Mouse (Mus musculus) ovary, adult 18-20 months (tissue): ENCODE measurements around the gene Il6ra.

Experiments
- DNase-seq: peaks from one replicate; pipeline ENCODE4 v3.0.0; 2022; ENCODE audit warnings: low spot score, mixed read lengths

Gene Il6ra

DNA sequence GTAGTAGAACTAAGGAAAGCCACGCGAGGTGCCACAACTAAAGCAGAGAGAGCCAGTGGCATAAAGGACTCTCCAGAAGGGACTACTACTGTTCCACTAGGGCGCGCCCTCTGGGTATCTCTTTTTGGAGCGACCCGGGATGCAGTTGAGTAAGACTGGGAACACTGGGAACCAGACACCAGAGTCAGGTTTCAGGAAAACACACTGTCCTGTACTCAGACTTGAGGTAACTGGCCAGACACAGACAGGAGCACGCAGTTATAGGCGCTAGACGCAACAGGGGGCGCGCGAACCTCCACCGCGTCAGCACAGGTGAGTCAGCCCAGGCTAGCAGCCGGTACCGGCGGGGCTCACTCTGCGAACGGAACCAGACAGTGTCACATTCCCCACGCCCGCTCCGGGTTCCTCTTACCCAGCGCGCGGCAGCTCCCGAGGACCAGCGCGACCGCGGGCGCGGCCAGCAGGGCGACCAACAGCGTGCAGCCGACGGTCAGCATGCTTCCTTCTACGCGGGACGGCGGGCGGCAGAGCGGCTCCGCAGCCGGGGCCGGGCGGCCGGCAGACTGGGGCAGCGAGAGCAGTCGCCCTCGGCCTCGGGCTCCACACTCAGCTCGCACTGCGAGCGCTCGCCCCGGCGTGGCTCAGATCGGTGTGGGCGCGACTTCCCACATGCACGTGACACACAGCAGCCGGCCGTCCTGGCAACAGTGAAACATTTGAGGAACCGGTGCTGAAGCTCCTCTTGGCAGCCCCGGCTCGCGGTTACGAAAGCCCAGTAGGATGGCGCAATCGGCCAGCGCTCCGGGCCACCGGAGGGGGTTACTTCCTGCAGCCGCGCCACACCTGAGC lies at the start of gene Il6ra:
Gene Il6ra, minus strand, starts transcription at position 654 of the 849 bp plus-strand sequence.
- peak; percentile 87 for DNase-seq

DNA sequence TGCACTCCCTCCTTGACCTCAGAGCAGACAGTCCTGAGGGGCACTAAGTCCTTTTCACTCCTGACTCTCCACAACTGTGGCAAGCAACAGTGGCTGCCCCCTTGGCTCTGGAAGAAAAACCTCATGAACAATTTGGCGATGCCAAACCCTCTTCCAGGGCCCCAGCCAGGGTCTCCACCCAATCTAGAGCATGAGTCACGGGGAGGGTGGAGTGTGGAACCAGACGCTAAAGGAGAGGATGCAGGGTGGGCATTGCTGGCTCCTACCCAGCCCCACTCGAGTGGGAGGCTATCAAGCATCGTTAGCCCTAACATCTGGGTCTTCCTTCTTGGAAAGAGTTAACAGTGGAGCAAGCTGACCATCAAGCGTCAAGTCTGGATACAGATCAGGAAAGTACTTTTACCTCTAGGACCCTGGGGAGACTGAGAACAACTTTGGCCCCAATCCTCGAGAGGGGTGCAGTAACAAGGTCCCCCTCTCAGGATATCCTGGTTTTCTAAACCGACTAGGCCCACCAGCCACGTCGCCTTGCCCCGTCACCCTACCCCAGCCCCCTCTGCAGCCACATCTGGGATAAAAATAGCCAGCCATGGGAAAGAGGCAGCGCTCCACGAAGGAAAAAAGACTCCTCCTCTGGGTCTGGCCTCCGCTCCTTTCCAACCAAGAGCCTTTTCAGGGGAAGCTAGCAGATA lies 49.2 kb upstream of the Il6ra start:
- no peak for DNase-seq

DNA sequence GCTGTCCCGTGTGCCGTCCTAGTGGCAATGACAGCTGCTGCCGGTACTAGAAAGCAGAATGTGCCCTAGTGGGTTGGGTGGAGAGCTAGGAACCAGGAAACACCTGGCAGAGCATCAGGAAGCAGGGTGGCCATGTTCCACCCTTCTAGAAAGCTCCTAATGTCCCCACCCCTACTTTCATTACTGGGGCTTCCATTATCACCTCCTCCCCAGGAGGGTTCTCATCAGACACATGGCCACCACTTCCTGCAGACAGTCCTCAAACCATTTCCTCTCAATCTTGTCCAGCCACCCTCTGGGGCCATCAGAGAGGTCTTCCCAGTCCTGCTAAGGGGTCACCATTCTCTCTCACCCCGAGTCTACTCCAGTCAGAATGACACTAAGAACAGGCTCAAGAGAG lies 48.4 kb upstream of the Il6ra start:
- no peak for DNase-seq

DNA sequence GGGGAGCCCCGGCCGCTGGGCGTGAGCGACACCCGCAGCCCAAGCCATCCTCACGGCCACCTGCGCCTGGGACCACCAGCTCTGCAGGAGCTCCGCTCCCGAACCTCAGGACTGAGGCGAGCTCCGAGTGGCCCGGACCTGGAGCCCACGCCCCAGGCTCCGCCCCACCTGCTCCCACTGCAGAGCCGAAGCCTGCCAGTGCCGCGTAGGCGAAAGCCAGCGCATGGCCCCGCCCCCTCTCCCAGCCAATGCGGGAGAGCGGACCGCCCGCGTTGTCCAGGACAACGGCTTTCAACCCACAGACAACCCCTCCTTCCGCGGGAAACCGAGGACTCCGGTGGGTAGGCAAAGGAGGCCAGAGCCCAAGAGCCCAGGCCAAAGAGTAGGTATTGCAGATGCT lies 47.5 kb upstream of the Il6ra start:
- DNase-seq, result peak; percentile 92

DNA sequence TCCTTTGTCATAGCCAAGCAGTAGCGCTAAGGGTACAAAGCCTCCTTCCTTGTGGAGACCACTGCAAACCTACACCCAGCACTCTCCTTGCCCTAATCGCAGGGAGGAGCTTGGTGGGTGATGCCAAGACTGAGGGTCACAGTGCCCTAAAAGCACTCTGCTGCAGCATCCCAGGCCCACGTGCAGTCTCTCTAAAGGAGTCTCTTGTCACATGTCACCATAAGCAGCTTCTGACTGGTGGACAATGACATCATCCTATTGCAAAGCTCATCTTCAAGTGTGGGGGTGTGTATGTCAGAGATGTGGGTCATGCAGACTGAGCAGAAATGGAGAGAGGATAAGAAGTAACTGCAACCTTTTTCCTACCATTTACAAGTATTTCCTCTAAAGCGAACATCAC lies 46.4 kb upstream of the Il6ra start:
- DNase-seq, result peak; percentile 40

- DNase-seq, result no peak
Measured at GRCm38 (mm10) chr3:89957880-89958279, 44.9 kb upstream of the Il6ra start.

DNA sequence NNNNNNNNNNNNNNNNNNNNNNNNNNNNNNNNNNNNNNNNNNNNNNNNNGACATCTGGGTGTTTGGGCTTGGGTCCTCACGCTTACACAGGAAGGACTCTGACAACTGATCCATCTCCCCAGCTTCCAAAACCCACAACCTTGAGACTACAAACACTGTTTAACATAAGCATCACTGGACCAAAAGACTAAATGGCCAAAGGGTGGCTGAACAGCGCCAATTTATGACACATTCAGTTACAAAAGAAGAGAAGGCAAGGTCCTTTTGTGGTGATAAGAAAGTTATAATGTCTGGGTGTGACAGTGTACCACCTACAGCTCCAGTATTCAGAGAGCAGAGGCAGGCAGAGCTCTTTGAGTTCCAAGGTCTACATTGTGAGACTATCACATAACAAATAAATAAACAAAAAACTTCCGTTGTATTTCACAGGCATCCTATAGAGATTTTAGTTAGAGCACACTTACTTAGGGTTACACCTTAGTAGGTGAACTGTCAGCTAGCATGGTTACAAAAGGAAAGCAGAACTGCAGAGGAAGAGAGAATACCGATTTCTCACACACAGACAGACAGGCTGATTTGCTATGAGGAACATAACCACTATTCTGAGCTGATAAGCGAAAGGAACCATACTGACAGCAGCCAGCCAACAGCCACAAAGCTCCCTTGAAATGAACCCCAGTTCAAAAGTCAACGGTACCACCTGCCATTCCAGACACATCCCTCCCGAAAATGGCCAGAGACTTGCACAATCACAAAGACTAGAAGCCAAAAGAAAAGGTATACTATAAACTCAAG lies 43.4 kb upstream of the Il6ra start:
- no peak for DNase-seq

DNA sequence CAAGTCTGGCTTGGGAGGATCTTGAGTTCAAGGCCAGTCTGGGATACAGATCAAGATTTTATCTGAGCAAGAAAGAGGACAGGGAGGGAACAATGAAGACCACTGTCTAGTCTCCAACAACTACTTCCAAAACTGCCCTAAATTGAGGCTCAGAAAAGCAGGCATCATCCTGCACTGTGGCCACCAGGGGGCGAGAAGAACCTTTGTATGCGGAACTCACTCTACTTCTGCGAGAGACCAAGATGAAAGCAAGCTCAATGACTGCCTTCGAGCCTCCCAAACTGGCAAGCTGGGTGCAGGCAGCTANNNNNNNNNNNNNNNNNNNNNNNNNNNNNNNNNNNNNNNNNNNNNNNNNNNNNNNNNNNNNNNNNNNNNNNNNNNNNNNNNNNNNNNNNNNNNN lies 40.4 kb upstream of the Il6ra start:
- DNase-seq, result peak; percentile 56

- DNase-seq, result no peak
Measured at GRCm38 (mm10) chr3:89948655-89949054, 35.7 kb upstream of the Il6ra start.

- no peak for DNase-seq
Measured at GRCm38 (mm10) chr3:89948021-89948420, 35.0 kb upstream of the Il6ra start.

DNA sequence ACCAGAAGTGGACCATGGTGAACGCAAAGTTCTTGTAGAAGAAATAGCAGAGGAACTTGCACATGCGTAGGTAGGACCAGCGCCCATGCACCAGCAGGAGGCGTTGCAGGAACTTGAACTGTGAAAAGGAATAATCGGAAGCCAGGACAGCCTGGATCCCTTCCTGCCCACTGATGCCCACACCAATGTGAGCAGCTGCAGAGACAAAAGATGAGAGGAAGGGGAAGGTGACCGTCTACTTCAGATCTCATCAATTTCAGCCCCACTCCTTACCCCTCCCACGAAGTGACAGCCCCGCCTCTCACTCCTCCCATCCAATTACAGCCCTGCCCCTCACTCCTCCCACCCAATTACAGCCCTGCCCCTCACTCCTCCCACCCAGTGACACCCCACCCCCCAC lies 32.0 kb upstream of the Il6ra start:
- DNase-seq, result no peak

DNA sequence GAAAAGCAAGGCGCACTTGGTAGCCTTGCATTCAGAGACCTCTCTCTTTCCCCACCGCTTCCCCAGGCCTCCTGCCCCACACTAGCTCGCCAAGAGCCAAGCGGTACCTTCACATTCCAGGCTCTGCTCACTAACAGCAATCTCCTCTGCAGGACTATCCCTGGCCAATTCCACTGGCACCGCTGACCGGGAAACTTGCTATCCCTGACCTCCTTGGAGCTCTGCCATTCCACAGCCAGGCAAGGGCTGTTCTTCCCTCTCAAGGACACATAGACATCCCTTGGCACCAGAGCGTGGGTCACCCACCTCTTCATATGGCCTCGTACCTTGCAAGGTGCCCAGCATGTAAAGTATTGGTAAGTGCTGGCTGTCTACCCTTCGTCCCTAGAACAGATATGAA lies 29.9 kb upstream of the Il6ra start:
- peak; percentile 55 for DNase-seq

GRCm38 (mm10) chr3:89936495-89936894 lies 23.5 kb upstream of the Il6ra start:
- DNase-seq, result no peak

DNA sequence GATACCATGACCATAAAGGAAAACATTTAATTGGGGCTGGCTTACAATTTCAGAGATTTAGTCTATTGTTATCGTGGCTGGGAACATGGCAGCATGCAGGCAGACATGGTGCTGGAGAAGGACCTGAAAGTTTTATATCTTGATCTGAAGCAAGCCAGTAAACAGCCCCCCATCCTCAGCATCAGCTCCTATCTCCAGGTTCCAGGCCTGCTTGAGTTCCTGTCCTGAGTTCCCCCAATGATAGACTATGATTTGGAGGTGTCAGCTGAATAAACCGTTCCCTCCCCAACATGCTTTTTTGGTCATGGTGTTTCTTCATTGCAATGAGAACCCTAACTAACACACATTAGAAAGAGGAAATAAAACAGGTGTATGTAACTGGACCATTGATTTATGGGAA lies 19.9 kb upstream of the Il6ra start:
- no peak for DNase-seq

DNA sequence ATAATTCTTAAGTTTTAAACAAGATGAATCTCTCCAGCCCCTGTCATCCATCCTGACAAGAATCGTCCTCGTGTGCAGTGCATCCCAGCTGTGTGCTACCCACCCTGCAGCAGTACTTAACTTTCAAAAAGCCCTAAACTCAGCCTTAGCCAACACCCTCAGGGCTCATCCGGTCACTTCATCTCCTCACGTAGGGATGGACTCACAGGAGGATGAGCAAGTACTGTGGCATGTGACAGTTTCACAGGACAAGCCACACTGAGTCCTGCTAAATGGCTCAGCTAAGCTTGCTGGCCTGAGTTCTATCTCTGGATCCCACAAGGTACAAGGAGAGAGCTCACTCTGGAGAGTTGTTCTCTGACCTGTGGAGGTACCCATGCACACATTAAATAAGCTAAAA lies 16.0 kb upstream of the Il6ra start:
- no peak for DNase-seq

DNA sequence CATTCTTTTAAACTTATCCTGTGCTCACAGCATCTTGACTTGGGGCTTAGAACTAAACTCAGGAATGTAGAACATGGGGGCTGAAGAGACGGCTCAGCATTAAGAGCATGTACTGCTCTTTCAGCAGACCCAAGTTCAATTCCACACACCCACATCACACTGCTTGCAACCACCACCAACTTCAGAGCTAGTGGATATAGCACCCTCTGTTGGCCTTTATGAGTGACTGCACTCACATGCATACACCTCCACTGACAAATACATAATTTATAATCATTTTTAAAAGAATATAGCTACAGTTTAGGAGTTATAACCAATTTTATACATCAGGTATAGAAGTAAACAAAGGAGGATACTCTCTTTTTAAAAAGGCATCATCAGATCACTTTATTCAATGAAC lies 13.4 kb upstream of the Il6ra start:
- no peak for DNase-seq

DNA sequence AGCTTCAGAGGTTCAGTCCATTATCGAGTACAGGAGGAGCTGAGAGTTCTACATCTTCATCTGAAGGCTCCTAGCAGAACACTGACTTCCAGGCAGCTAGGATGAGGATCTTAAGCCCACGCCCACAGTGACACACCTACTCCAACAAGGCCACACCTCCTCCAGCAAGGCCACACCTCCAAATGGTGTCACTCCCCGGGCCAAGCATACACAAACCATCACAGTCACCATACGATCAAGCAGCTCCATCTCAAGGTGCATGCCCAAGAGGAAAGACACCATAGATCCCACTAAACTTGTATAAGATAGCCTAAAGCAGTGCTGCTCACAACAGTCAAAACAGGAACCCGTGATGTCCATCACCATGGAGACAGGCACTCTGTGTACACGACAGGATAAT lies 7.7 kb upstream of the Il6ra start:
- DNase-seq, result no peak

DNA sequence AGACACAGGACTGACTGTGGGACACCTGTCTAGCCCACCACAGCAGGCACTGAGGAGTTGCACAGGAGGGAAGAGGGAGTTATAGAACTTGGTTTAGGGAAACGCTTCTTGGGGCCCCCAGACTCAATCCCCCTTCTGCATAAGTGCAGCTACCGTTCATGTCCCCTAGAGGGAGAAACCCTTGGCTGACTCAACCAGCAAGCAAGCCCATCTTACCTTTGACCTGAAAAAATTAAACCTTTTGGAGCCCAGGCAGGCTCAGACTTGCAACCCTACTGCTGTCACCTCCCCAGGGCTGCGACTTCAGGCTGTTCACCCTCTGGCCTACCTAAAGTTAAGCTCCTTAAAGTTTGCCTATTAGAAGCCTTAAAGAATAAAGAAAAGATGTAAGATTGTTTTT lies 4.4 kb upstream of the Il6ra start:
- DNase-seq, result no peak

- DNase-seq, result no peak
Measured at GRCm38 (mm10) chr3:89916622-89917021, 3.6 kb upstream of the Il6ra start.

GRCm38 (mm10) chr3:89914700-89915099 lies 1.7 kb upstream of the Il6ra start:
- no peak for DNase-seq

- DNase-seq, result no peak
Measured at GRCm38 (mm10) chr3:89912108-89912542, 871 bp downstream of the Il6ra start.

DNA sequence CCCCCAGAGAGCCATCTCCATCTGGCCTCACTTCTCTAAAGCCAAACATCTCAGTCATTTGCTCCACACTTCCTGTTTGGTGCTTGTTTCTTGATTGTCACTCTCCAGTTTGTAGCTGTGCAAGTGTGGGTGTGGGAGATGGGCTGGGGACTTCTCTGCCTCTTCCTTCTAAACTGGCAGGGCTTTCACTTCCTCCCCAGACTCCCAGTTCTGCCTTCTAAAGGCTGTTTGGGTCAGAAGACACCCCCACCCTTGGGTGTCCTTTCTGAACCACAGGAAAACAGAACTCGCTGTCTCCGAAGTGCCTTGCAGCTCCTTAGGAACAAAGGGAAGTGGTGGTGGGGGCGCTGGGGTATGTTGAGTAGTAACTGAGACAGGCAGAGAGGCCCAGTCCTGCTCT lies 1.8 kb downstream of the Il6ra start:
- no peak for DNase-seq
